Mouse (Mus musculus) CD4-positive, CD25-positive, alpha-beta regulatory T cell (primary cell): ENCODE measurements around the gene Por. TPM values are rescaled to one million over a fixed set of nuclear protein-coding genes. Genes with fewer than 3 reads are reported as not detected.

Source experiments
- polyA plus RNA-seq: library from polyadenylated mRNA; unstranded; fragments of 100-300 nt; shearing (Covaris generic); gene quantifications from one replicate; pipeline ENCODE4 v1.2.1, GENCODE M21; 2017

The Por gene
- 69.4 TPM for polyA plus RNA-seq

DNA sequence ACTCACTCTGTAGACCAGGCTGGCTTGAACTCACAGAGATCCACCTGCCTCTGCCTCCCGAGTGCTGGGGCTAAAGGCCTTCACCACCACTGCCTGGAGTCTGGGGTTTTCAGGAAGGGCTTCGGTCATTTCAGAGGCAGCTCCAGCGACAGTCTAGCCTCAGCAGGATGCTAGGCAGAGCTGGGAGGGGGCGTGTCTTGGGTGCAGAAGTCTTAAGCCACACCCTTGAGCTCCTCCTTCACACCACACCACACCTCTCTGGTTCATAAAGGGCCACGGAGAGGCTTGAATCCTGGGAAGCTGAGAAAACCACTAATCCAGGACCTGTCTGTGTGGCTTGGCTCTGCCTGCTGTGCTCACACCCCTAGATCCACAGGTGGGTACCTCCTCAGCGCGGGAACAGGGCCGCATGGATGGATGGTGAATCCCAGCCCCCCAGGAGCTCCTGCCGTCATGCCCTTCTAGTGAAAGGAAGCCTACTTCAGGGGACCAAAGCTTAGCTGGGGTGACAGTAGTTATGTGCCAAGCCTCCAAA lies at the start of gene Por:
Gene Por, plus strand, starts transcription at position 293 of the 535 bp plus-strand sequence.

DNA sequence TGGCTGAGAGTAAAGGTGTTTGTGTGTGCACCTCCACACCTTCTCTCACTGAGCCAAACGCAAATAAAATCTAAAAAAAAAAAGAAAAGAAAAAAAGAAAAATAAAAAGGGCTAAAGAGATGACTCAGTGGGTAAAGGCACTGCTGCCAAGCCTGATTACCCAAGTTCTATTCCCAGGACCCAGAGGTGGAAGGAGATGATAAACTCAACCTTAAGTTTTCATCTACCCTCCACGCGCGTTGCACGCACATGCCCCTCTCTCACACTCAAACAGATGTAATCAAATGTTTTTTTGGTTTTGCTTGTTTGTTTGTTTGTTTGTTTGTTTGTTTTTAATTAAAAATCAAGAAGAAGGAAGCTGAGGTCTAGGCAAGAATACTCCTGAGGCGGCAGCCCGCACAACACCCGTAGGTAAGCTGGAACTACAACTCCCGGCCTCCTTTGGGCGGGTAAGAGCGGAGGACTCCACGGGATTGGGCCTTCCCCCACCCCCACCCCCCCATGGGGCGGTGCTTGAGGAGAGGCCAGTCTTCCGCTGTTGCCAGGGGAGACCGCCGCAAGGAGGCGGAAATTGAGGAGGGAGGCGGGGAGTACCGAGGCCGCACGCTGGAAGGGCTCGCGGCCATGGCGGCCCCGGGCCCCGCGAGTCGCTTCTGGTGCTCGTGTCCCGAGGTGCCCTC lies 37.6 kb upstream of the Por start, which contains the start of gene Rhbdd2:
Gene Rhbdd2, plus strand, starts transcription at position 502 of the 680 bp plus-strand sequence.

DNA sequence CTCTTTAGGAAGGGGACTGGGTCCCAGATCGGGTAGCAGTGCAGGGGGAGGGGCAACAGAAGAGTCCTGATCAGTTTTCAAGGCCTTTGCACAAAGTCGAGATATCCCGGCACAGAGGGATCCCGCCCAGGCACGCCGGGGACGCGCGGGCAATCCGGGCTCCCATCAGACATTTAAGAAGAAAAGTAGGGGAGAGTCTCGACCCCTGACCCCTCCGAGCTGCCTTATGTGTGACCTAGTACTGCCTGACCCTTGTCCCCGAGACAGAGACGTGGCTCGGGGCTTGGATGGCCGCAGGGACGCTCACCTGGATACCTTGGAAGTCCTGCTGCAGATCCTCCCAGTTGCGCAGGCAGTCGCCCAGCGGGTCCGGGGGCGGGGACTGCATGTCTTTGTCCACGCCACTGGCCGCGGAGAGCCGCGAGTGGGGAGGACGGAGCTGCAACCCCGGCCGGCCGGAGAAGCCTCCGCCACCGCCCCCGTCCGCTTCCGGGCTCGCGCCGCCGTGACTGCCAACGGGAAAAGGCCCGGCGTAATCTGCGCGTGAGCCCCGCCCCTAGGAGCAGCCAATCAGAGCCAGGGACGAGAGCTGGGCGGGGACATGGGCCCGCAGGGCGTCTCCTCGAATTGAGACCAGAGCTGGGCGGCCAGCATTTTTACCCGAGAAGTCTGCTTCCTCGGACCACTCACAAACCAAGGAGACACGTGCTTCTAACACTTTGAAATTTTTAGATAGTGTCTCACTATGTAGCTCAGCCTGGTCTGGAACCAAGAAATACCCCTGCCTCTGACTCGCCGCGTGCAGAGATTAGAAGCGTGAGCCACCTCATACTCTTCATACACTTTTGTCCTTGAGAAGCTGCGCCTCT lies 74.1 kb downstream of the Por start, which contains the start of gene Tmem120a:
Gene Tmem120a, minus strand, starts transcription at position 708 of the 869 bp plus-strand sequence.

DNA sequence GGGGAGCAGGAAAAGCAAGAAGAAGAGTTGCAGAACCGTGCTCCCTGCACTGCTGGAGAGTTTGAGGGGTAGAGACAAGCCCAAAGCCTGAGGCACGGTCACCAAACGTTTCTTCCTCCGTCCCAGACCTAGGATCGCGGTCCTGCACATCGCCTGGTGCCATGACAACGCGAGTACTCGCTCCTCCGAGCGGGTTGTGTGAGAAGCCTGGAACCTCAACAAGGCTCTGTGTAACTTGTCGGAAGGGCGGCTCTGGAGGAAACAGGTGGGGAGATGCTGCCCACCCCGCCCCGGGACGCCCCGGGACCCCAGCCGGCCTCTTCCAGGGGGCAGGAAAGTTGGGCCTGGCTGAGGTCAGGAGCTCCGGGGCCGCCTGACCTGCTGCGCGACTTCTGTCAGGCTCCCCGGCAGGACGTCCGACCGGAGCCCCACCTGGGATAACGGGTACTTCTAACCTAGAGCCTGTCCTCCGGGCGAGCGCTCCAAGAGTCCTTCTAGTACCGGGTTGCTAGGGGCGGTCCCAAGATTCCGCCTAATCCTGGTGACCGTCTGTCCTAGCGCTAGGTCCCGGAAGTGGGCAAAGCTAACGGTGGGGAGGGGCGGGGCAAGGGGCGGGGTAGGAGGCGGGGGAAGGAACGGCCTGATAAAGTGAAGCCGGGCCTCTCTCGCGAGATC lies 108.1 kb downstream of the Por start, which contains the start of gene Styxl1:
Gene Styxl1, minus strand, starts transcription at position 590 of the 675 bp plus-strand sequence.

GRCm38 (mm10) chr5:135778471-135779445 lies 108.9 kb downstream of the Por start, which contains the start of gene Mdh2:
Mdh2 (plus strand) TSS chr5:135778480.

Other genes starting within 250 kb of the Por start
- gene Hip1, start 124.9 kb upstream of the Por start, polyA plus RNA-seq: 4.6 TPM
- gene Ccl26, start 106.5 kb upstream of the Por start, polyA plus RNA-seq: not detected
- gene Ccl24, start 97.0 kb upstream of the Por start, polyA plus RNA-seq: 0.18 TPM
- gene Rhbdd2, start 37.4 kb upstream of the Por start, polyA plus RNA-seq: 31.2 TPM
- gene Tmem120a, start 74.4 kb downstream of the Por start, polyA plus RNA-seq: 53.9 TPM
- gene Styxl1, start 108.4 kb downstream of the Por start, polyA plus RNA-seq: 0.85 TPM
- 491 TPM for gene Mdh2, start 108.4 kb downstream of the Por start, polyA plus RNA-seq
- gene Srrm3, start 136.9 kb downstream of the Por start, polyA plus RNA-seq: 0.18 TPM
- gene Hspb1, start 217.9 kb downstream of the Por start, polyA plus RNA-seq: 2.0 TPM